ENCODE assay signal across 27 mouse cellular contexts in the genomic region with DNA sequence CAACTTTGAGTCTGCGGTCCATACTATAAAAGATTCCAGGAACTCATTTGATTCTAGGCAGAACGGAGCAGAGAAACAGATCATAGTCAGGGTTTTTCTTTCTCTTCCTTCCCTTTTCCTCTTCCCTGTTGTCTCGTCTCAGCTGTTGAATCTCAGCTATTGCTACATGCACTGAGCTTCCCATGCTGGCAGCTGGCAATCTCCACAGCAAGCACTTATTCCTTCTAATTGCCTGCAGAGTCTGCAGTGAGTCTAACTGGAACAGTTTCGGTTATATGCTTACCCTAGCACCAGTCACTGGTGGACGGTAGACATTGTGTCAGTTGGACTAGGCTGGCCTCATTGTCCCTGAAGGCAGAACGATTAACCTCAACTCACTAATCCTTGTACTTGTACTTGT.
DNase-seq lines count a peak whose midpoint lies in the region; ATAC-seq and TF ChIP-seq lines count a peak whose summit lies in the region.
"Had no signal": no experiment of that assay in that cellular context is flagged by ENCODE, and none has a peak within 500 bp of the region (broad histone marks: within the 10 kb centered on the region; RNA-seq: fewer than 3 reads in every experiment).

No protein-coding gene starts in this region.

- TF ChIP-seq CTCF in hindbrain, postnatal 0 days (IDR thresholded peaks at IDR 0.05; ENCODE audit: low read depth), result no peak
- TF ChIP-seq CTCF in lung, adult 2 months (IDR thresholded peaks at IDR 0.05; ENCODE audit: insufficient read depth, low read length), result no peak

- peak; percentile 51; the same call in 1 of the 2 replicates for ATAC-seq in frontal cortex, adult (ENCODE audit: low TSS enrichment)
- ATAC-seq in hindbrain, postnatal 0 days, result no peak
- no peak for ATAC-seq in hindbrain, embryonic 16.5 days
- ATAC-seq: forebrain, embryonic 15.5 days; inflammation-experienced regulatory T-cells, adult 6 months; midbrain, embryonic 15.5 days; Patski had no signal

- H3K79me2 ChIP-seq in myocyte (ENCODE audit: control insufficient read depth, insufficient read depth), result peaks cover 53% of the 10 kb centered on the region

- no peaks in the 10 kb centered on the region for H3K36me3 ChIP-seq in hindbrain, postnatal 0 days (ENCODE audit: insufficient read depth, low read length)
- no peaks in the 10 kb centered on the region for H3K36me3 ChIP-seq in hindbrain, embryonic 16.5 days (ENCODE audit: control insufficient read depth, insufficient read depth, low read length)
- peaks cover 4% of the 10 kb centered on the region for H3K36me3 ChIP-seq in myocyte (ENCODE audit: control insufficient read depth, insufficient read depth)
- H3K36me3 ChIP-seq in forebrain, embryonic 10.5 days (replicated peaks), result no peaks in the 10 kb centered on the region
- H3K36me3 ChIP-seq: embryonic facial prominence, embryonic 12.5 days; forebrain, embryonic 15.5 days; heart, embryonic 10.5 days; hindbrain, embryonic 13.5 days; kidney, embryonic 15.5 days; limb, embryonic 10.5 days; limb, embryonic 15.5 days; liver, embryonic 15.5 days; lung, embryonic 15.5 days; midbrain, embryonic 15.5 days; neural tube, embryonic 12.5 days had no signal

- WGBS in hindbrain, postnatal 0 days, result 83% methylated on average over 6 of the region's 6 CpGs
- WGBS in hindbrain, embryonic 16.5 days, result 82% methylated on average over 6 of the region's 6 CpGs
- WGBS in lung, adult 2 months, result 70% methylated on average over 6 of the region's 6 CpGs
- WGBS in forebrain, embryonic 10.5 days, result 88% methylated on average over 6 of the region's 6 CpGs

- no peak overlapping the region for H3K4me2 ChIP-seq in hindbrain, postnatal 0 days (ENCODE audit: low read depth, low read length)
- H3K4me2 ChIP-seq in hindbrain, embryonic 16.5 days (ENCODE audit: low read length), result no peak overlapping the region
- H3K4me2 ChIP-seq in myocyte (ENCODE audit: low read depth), result peak overlapping the region; percentile 63
- H3K4me2 ChIP-seq: embryonic facial prominence, embryonic 12.5 days; forebrain, embryonic 15.5 days; hindbrain, embryonic 13.5 days; kidney, embryonic 15.5 days; limb, embryonic 15.5 days; liver, embryonic 15.5 days; lung, embryonic 15.5 days; midbrain, embryonic 15.5 days; neural tube, embryonic 12.5 days had no signal

- no peak overlapping the region for H3K9ac ChIP-seq in hindbrain, postnatal 0 days (replicated peaks; ENCODE audit: low read length)
- H3K9ac ChIP-seq in hindbrain, embryonic 16.5 days (ENCODE audit: low read depth, low read length), result no peak overlapping the region
- H3K9ac ChIP-seq: embryonic facial prominence, embryonic 12.5 days; forebrain, embryonic 15.5 days; hindbrain, embryonic 13.5 days; kidney, embryonic 15.5 days; limb, embryonic 15.5 days; liver, embryonic 15.5 days; lung, embryonic 15.5 days; midbrain, embryonic 15.5 days; neural tube, embryonic 12.5 days had no signal

- H3K27ac ChIP-seq in hindbrain, postnatal 0 days, result no peak overlapping the region
- H3K27ac ChIP-seq in hindbrain, embryonic 16.5 days (ENCODE audit: low read depth, low read length), result no peak overlapping the region
- H3K27ac ChIP-seq in forebrain, embryonic 10.5 days, result no peak overlapping the region
- H3K27ac ChIP-seq: embryonic facial prominence, embryonic 12.5 days; forebrain, embryonic 15.5 days; heart, embryonic 10.5 days; hindbrain, embryonic 13.5 days; kidney, embryonic 15.5 days; limb, embryonic 10.5 days; limb, embryonic 15.5 days; liver, embryonic 15.5 days; lung, embryonic 15.5 days; midbrain, embryonic 15.5 days; neural tube, embryonic 12.5 days had no signal

- no peak for DNase-seq in frontal cortex, postnatal 10 days (ENCODE audit: low spot score in 2 of 2)
- DNase-seq in hindbrain, postnatal 0 days (ENCODE audit: low spot score), result peak; percentile 15
- peak; percentile 27 for DNase-seq in lung, postnatal 10 days
- DNase-seq in lung, adult 2 months, result no peak
- no peak for DNase-seq in forebrain, embryonic 10.5 days (ENCODE audit: extremely low spot score, low spot score)
- DNase-seq: adrenal gland, postnatal 10 days; embryo, embryonic 11 days; heart, postnatal 4 days; kidney, adult 11 months; kidney, postnatal 25 days; thymus, postnatal 4 days had no signal

- H3K9me3 ChIP-seq in hindbrain, postnatal 0 days (ENCODE audit: low read length), result no peaks in the 10 kb centered on the region
- H3K9me3 ChIP-seq in hindbrain, embryonic 16.5 days (ENCODE audit: control insufficient read depth, low read length), result no peaks in the 10 kb centered on the region
- no peaks in the 10 kb centered on the region for H3K9me3 ChIP-seq in forebrain, embryonic 10.5 days
- H3K9me3 ChIP-seq: embryonic facial prominence, embryonic 12.5 days; forebrain, embryonic 15.5 days; heart, embryonic 10.5 days; hindbrain, embryonic 13.5 days; kidney, embryonic 15.5 days; limb, embryonic 10.5 days; limb, embryonic 15.5 days; liver, embryonic 15.5 days; lung, embryonic 15.5 days; midbrain, embryonic 15.5 days; neural tube, embryonic 12.5 days had no signal

- no peak overlapping the region for H3K4me3 ChIP-seq in hindbrain, postnatal 0 days (ENCODE audit: low read length)
- H3K4me3 ChIP-seq in hindbrain, embryonic 16.5 days (ENCODE audit: low read length), result no peak overlapping the region
- no peak overlapping the region for H3K4me3 ChIP-seq in lung, adult 2 months (replicated peaks; ENCODE audit: extremely low read depth, low read depth, low read length)
- H3K4me3 ChIP-seq in myocyte, result no peak overlapping the region
- no peak overlapping the region for H3K4me3 ChIP-seq in forebrain, embryonic 10.5 days
- H3K4me3 ChIP-seq: embryonic facial prominence, embryonic 12.5 days; forebrain, embryonic 15.5 days; heart, embryonic 10.5 days; hindbrain, embryonic 13.5 days; kidney, embryonic 15.5 days; limb, embryonic 10.5 days; limb, embryonic 15.5 days; liver, embryonic 15.5 days; lung, embryonic 15.5 days; midbrain, embryonic 15.5 days; neural tube, embryonic 12.5 days had no signal

- TF ChIP-seq POLR2A in lung, adult 2 months (IDR thresholded peaks at IDR 0.05; ENCODE audit: borderline replicate concordance, extremely low read depth, low read depth, low read length), result no peak
- no peak for TF ChIP-seq POLR2A in myocyte (IDR thresholded peaks at IDR 0.05; ENCODE audit: insufficient read length, low read depth)

- no peaks in the 10 kb centered on the region for H3K27me3 ChIP-seq in hindbrain, postnatal 0 days (ENCODE audit: insufficient read depth, low read length)
- no peaks in the 10 kb centered on the region for H3K27me3 ChIP-seq in hindbrain, embryonic 16.5 days (replicated peaks; ENCODE audit: control insufficient read depth, insufficient read depth, low read length)
- H3K27me3 ChIP-seq in myocyte (ENCODE audit: control insufficient read depth, insufficient read depth, insufficient read length), result no peaks in the 10 kb centered on the region
- H3K27me3 ChIP-seq in forebrain, embryonic 10.5 days (ENCODE audit: poor library complexity, severe bottlenecking), result no peaks in the 10 kb centered on the region
- H3K27me3 ChIP-seq: embryonic facial prominence, embryonic 12.5 days; forebrain, embryonic 15.5 days; hindbrain, embryonic 13.5 days; limb, embryonic 15.5 days; lung, embryonic 15.5 days; midbrain, embryonic 15.5 days; neural tube, embryonic 12.5 days; Patski had no signal

- H3K4me1 ChIP-seq in hindbrain, postnatal 0 days (ENCODE audit: insufficient read depth, low read length), result no peaks in the 10 kb centered on the region
- no peaks in the 10 kb centered on the region for H3K4me1 ChIP-seq in hindbrain, embryonic 16.5 days (ENCODE audit: control insufficient read depth, insufficient read depth, low read depth, low read length)
- no peaks in the 10 kb centered on the region for H3K4me1 ChIP-seq in lung, adult 2 months (ENCODE audit: control insufficient read depth, insufficient read depth, low read length)
- no peaks in the 10 kb centered on the region for H3K4me1 ChIP-seq in forebrain, embryonic 10.5 days
- H3K4me1 ChIP-seq: embryonic facial prominence, embryonic 12.5 days; forebrain, embryonic 15.5 days; heart, embryonic 10.5 days; hindbrain, embryonic 13.5 days; kidney, embryonic 15.5 days; limb, embryonic 10.5 days; limb, embryonic 15.5 days; liver, embryonic 15.5 days; lung, embryonic 15.5 days; midbrain, embryonic 15.5 days; neural tube, embryonic 12.5 days had no signal

- H3ac ChIP-seq in myocyte (ENCODE audit: control insufficient read depth, insufficient read length), result no peak overlapping the region

TF ChIP-seq in myocyte, 11 proteins besides CTCF, POLR2A, EP300 and RAD21:
- TF ChIP-seq CEBPB (IDR thresholded peaks at IDR 0.05; ENCODE audit: insufficient read depth, poor library complexity, severe bottlenecking), result no peak
- TF ChIP-seq TCF12 (IDR thresholded peaks at IDR 0.05; ENCODE audit: insufficient read depth, poor library complexity, severe bottlenecking), result no peak
- TF ChIP-seq SRF (IDR thresholded peaks at IDR 0.05; ENCODE audit: control insufficient read depth, insufficient read length, low read depth), result no peak
- no peak for TF ChIP-seq MAX (IDR thresholded peaks at IDR 0.05; ENCODE audit: low read depth)
- TF ChIP-seq E2F4 (IDR thresholded peaks at IDR 0.05; ENCODE audit: insufficient read depth), result no peak
- no peak for TF ChIP-seq POLR2AphosphoS2 (IDR thresholded peaks at IDR 0.05; ENCODE audit: insufficient read length, low read depth)
- no peak for TF ChIP-seq MYOD1 (IDR thresholded peaks at IDR 0.05; ENCODE audit: control insufficient read depth in 1 of 3, insufficient read length in 2 of 3, low read depth in 2 of 3)
- no peak for TF ChIP-seq MYOG (IDR thresholded peaks at IDR 0.05; ENCODE audit: control insufficient read depth in 1 of 3, insufficient read depth in 1 of 3, insufficient read length in 2 of 3, low read depth in 2 of 3)
- no peak for TF ChIP-seq REST (IDR thresholded peaks at IDR 0.05; ENCODE audit: insufficient read depth, insufficient read length)
- no peak for TF ChIP-seq USF1 (IDR thresholded peaks at IDR 0.05; ENCODE audit: low read depth)
- TF ChIP-seq TCF3 (IDR thresholded peaks at IDR 0.05; ENCODE audit: insufficient read length, low read depth), result no peak

Comparison
In these comparisons a context has a peak if more than half of its experiments do, and no peak if none do; other contexts are left out.
1. DNase-seq: peak in hindbrain, postnatal 0 days (single experiment) and lung, postnatal 10 days (single experiment); none in frontal cortex, postnatal 10 days (0 of 2), lung, adult 2 months (single experiment) and forebrain, embryonic 10.5 days (single experiment).